Mouse (Mus musculus): ENCODE results near the gene Csnk1e.

- TF ChIP-seq EP300 (IDR thresholded peaks at IDR 0.05; ENCODE audit: insufficient read depth, low read depth, low read length) = no peak
- TF ChIP-seq POLR2A (IDR thresholded peaks at IDR 0.05; ENCODE audit: insufficient read depth, low read length) = no peak
Measured at GRCm38 (mm10) chr15:79500110-79500509, 44.7 kb upstream of the Csnk1e start.
